Mouse (Mus musculus) liver, postnatal 0 days (tissue): ENCODE data around the gene Aox3. TPM values are rescaled to one million over a fixed set of nuclear protein-coding genes. Genes with fewer than 3 reads are reported as not detected.

Experiments
- ATAC-seq: fragments of 200-750 bp; cut with Nextera tagmentation; 2 replicates; pipeline ENCODE4 v1.8.0; 2017; ENCODE audit warnings: mild to moderate bottlenecking, moderate library complexity
- DNase-seq: peaks from one replicate; pipeline ENCODE4 v3.0.0-alpha.2; 2016
- H3K27ac ChIP-seq: fragments of 300-500 bp; sonication (generic); 2 replicates; pipeline ENCODE4 v1.5.1; 2014; ENCODE audit warnings: antibody characterized with exemption, moderate library complexity, mild to moderate bottlenecking, low read depth
- H3K27me3 ChIP-seq: fragments of 300-500 bp; sonication (generic); 2 replicates; pipeline ENCODE4 v1.6.1; 2014; ENCODE audit warnings: low read length, control low read depth, mixed read lengths; ENCODE audit not compliant: insufficient read depth
- H3K36me3 ChIP-seq: fragments of 300-500 bp; sonication (generic); replicated peaks from 2 replicates; pipeline ENCODE4 v1.6.1; 2014; ENCODE audit warnings: mild to moderate bottlenecking, control low read depth, low read length, moderate library complexity, mixed read lengths; ENCODE audit not compliant: insufficient read depth
- H3K4me1 ChIP-seq: fragments of 300-500 bp; sonication (generic); 2 replicates; pipeline ENCODE4 v1.6.1; 2014; ENCODE audit warnings: antibody characterized with exemption, mild to moderate bottlenecking, control low read depth; ENCODE audit not compliant: insufficient read depth
- H3K4me2 ChIP-seq: fragments of 300-500 bp; sonication (generic); 2 replicates; pipeline ENCODE4 v1.6.1; 2014; ENCODE audit warnings: low read depth, mild to moderate bottlenecking, low read length, moderate library complexity, mixed read lengths
- H3K4me3 ChIP-seq: fragments of 300-500 bp; sonication (generic); 2 replicates; pipeline ENCODE4 v1.5.1; 2014; ENCODE audit warnings: low read depth, low read length
- H3K9ac ChIP-seq: fragments of 300-500 bp; sonication (generic); replicated peaks from 2 replicates; pipeline ENCODE4 v1.6.1; 2014; ENCODE audit warnings: mild to moderate bottlenecking, moderate library complexity
- H3K9me3 ChIP-seq: fragments of 300-500 bp; sonication (generic); 2 replicates; pipeline ENCODE4 v1.6.1; 2016; ENCODE audit warnings: mild to moderate bottlenecking, control low read depth, low read length, mixed read lengths
- CTCF ChIP-seq: sonication (generic); IDR thresholded peaks from 2 replicates; pipeline ENCODE4 v1.5.1; 2016; ENCODE audit warnings: antibody characterized with exemption, low read depth
- EP300 ChIP-seq: IDR thresholded peaks from 2 replicates; pipeline ENCODE4 v1.6.1; 2016; ENCODE audit warnings: antibody characterized with exemption, low read depth, mild to moderate bottlenecking
- WGBS: fragments of 180-500 bp; shearing (Covaris S2); extraction: QIAGEN DNeasy Blood & Tissue Kit; methylation state at CpG from one replicate; pipeline ENCODE4 v1.1.7; 2014; ENCODE audit not compliant: insufficient replicate concordance; 5-methylcytosine and 5-hydroxymethylcytosine counted together
- polyA plus RNA-seq: library from polyadenylated mRNA; unstranded; fragments of >200 nt; fragmentation: Nextera tagmentation; extraction: Ambion mirVana; gene quantifications from 2 replicates; pipeline ENCODE4 v1.2.1, GENCODE M21; 2015

The Aox3 gene
- polyA plus RNA-seq, 1 experiment from 2014 or later, result 16.9 TPM

- Histone ChIP-seq H3K4me2 (no peak overlapping the region), H3K27ac (no peak overlapping the region), H3K9me3 (no peaks in the 10 kb centered on the region), H3K9ac (no peak overlapping the region), H3K4me1 (peaks cover 9% of the 10 kb centered on the region; the same call in 1 of the 2 replicates), H3K4me3 (no peak overlapping the region), H3K27me3 (no peaks in the 10 kb centered on the region), H3K36me3 (no peaks in the 10 kb centered on the region)
- DNase-seq, result no peak
- WGBS, result 80% methylated on average over 4 of the region's 4 CpGs
- no peak for ATAC-seq
- TF ChIP-seq EP300, result no peak
- TF ChIP-seq CTCF, result no peak
Observed at GRCm38 (mm10) chr1:58111315-58111714, 1.6 kb upstream of the Aox3 start.

GRCm38 (mm10) chr1:58113441-58113840, 511 bp downstream of the Aox3 start:
- H3K9me3 ChIP-seq, result no peaks in the 10 kb centered on the region
- peak overlapping the region; percentile 30 for H3K4me3 ChIP-seq
- peak overlapping the region; percentile 26; the same call in 1 of the 2 replicates for H3K9ac ChIP-seq
- no peak for DNase-seq
- H3K36me3 ChIP-seq, result no peaks in the 10 kb centered on the region
- peaks cover 9% of the 10 kb centered on the region; the same call in 1 of the 2 replicates for H3K4me1 ChIP-seq
- TF ChIP-seq CTCF (no peak), EP300 (no peak)
- H3K27ac ChIP-seq, result peak overlapping the region; percentile 61
- H3K27me3 ChIP-seq, result no peaks in the 10 kb centered on the region
- peak; percentile 32; the same call in 1 of the 2 replicates for ATAC-seq
- H3K4me2 ChIP-seq, result peak overlapping the region; percentile 66

GRCm38 (mm10) chr1:58114021-58114560, 1.2 kb downstream of the Aox3 start:
- TF ChIP-seq EP300 (no peak), CTCF (no peak)
- Histone ChIP-seq H3K9ac (peak overlapping the region; percentile 26; the same call in 1 of the 2 replicates), H3K27ac (peak overlapping the region; percentile 61), H3K9me3 (no peaks in the 10 kb centered on the region), H3K4me3 (peak overlapping the region; percentile 30), H3K36me3 (0 out of 2 replicates have a peak, but pooled peaks cover 3% of the 10 kb centered on the region), H3K27me3 (no peaks in the 10 kb centered on the region), H3K4me2 (peak overlapping the region; percentile 66), H3K4me1 (peaks cover 9% of the 10 kb centered on the region; the same call in 1 of the 2 replicates)
- 46% methylated on average over 6 of the region's 6 CpGs for WGBS
- ATAC-seq (peak; percentile 45), DNase-seq (no peak)

- no peak for DNase-seq
- H3K9me3 ChIP-seq, result no peaks in the 10 kb centered on the region
- H3K27ac ChIP-seq, result no peak overlapping the region
- H3K36me3 ChIP-seq, result 0 out of 2 replicates have a peak, but pooled peaks cover 9% of the 10 kb centered on the region
- no peak overlapping the region for H3K4me3 ChIP-seq
- H3K4me1 ChIP-seq, result peaks cover 9% of the 10 kb centered on the region; the same call in 1 of the 2 replicates
- H3K9ac ChIP-seq, result no peak overlapping the region
- WGBS, result 49% methylated on average over 12 of the region's 12 CpGs
- TF ChIP-seq EP300, result no peak
- no peak for TF ChIP-seq CTCF
- peak overlapping the region; percentile 66; the same call in 1 of the 2 replicates for H3K4me2 ChIP-seq
- no peak for ATAC-seq
- no peaks in the 10 kb centered on the region for H3K27me3 ChIP-seq
Observed at GRCm38 (mm10) chr1:58114666-58115375, 1.9 kb downstream of the Aox3 start.

GRCm38 (mm10) chr1:58118231-58118630, 5.3 kb downstream of the Aox3 start:
- Histone ChIP-seq H3K36me3 (0 out of 2 replicates have a peak, but pooled peaks cover 9% of the 10 kb centered on the region), H3K4me3 (no peak overlapping the region), H3K4me2 (no peak overlapping the region), H3K4me1 (peaks cover 9% of the 10 kb centered on the region; the same call in 1 of the 2 replicates), H3K27me3 (no peaks in the 10 kb centered on the region), H3K9ac (no peak overlapping the region), H3K27ac (no peak overlapping the region), H3K9me3 (no peaks in the 10 kb centered on the region)
- ATAC-seq (no peak), DNase-seq (no peak)
- 75% methylated on average over 3 of the region's 3 CpGs for WGBS
- TF ChIP-seq EP300 (no peak), CTCF (no peak)

GRCm38 (mm10) chr1:58124901-58125300, 12.0 kb downstream of the Aox3 start:
- no peak for ATAC-seq
- Histone ChIP-seq H3K9ac (no peak overlapping the region), H3K4me1 (no peaks in the 10 kb centered on the region), H3K36me3 (0 out of 2 replicates have a peak, but pooled peaks cover 3% of the 10 kb centered on the region), H3K4me3 (no peak overlapping the region), H3K9me3 (no peaks in the 10 kb centered on the region), H3K27me3 (no peaks in the 10 kb centered on the region), H3K4me2 (no peak overlapping the region), H3K27ac (no peak overlapping the region)
- TF ChIP-seq EP300 (no peak), CTCF (no peak)
- no peak for DNase-seq
- WGBS, result 81% methylated on average over 8 of the region's 8 CpGs
